Mouse (Mus musculus) Patski (cell line): Measurements from ENCODE around the gene 1700023F06Rik. TPM values are rescaled to one million over a fixed set of nuclear protein-coding genes. Genes with fewer than 3 reads are reported as not detected.
"Not testable (repeated sequence)": the region's sequence is repeated elsewhere in the genome, so short reads cannot be mapped to it uniquely, and the experiment has no call there.

Experiments
- ATAC-seq: fragments of 100-300 bp; one replicate; pipeline ENCODE4 v1.8.0; 2021
- CTCF ChIA-PET: fragments of 350-600 bp; sonication (Branson Sonifier 250); formaldehyde crosslinking; loops from one replicate; lab custom pipeline; 2022; ENCODE audit warnings: inconsistent platforms; lab: Charles Lee
- POLR2A ChIA-PET: fragments of 350-600 bp; sonication (Branson Sonifier 250); formaldehyde crosslinking; loops from one replicate; lab custom pipeline; 2022; ENCODE audit warnings: antibody characterized with exemption, inconsistent platforms; lab: Charles Lee
- DNase-seq: peaks from one replicate; pipeline ENCODE4 v3.0.0-alpha.2; 2011; ENCODE audit warnings: low read depth, low spot score
- H3K27me3 ChIP-seq: fragments of 371-371 bp; one replicate; pipeline ENCODE4 v1.5.1; 2021
- CTCF ChIP-seq: fragments of 100-300 bp; IDR thresholded peaks from one replicate; pipeline ENCODE4 v1.5.1; 2021
- in situ Hi-C: fragments of 300-500 bp; cut with MboI; formaldehyde crosslinking; loops from 3 replicates; pipeline ENCODE4 v1.11.1; 2018; ENCODE audit warnings: low pct_unique_long_range_greater_than_20kb, mixed read lengths
- polyA plus RNA-seq: library from polyadenylated mRNA; unstranded; gene quantifications from one replicate; pipeline ENCODE4 v1.2.3, GENCODE M21; 2021

Gene 1700023F06Rik
- polyA plus RNA-seq, 1 experiment from 2014 or later, result 0.17 TPM

DNA sequence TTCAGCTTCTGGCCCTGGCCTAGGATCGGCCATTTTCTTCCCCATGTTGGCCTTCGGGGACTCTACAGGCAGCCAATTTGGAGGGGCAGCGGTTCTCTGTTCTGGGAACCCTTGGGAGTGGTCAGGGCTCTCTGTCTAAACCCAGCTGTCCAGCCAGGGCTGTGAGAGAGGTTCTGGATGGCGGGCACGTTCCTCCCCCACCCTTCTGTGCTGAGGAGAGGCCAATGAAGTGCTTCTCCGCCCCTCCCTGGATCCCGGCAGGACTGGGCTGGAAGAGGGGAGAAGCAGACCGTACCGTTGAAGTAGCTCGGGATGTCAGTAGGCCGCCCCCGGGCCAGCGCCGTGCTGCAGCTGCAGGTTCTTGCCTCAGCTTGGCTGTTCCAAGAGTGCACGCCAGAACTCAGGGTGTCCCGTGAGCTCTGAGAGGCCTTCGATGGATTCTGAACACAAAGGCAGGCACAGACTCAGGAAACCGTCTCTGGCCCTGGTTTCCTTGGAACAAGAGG is 15.6 kb upstream of the 1700023F06Rik start:
- DNase-seq (no peak), ATAC-seq (no peak)

DNA sequence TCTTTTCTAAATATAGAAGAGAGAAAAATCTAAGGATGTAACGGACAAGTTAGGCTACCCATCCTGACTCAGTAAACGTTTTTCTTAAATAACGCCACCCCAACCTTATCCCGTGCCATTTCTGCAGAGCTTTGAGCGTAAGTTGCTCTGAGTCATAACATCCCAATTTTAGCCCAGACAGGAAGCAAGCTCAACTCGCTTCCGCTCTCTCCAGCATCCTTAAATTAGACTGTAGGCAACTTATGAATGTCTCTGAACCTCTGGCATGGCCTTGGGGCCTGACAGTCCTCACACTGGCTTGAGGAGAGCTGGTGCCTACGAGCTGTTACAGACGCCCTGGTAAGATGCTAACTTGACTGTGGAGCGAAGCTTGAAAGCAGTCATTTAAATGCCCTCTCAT is 15.1 kb upstream of the 1700023F06Rik start:
- in situ Hi-C loops, result no loop called here

More for the DNA sequence above, 15.6 kb upstream of the 1700023F06Rik start:
- H3K27me3 ChIP-seq, result no peaks in the 10 kb centered on the region
- CTCF ChIA-PET, result interaction anchor here (1.0 to 1.9 kb wide), 4 partner anchors 8 to 121 kb away, joined by 4 to 5 read pairs (median 4); no protein-coding TSS in a partner anchor
- TF ChIP-seq CTCF, result no peak
- POLR2A ChIA-PET, result no interaction called here
- in situ Hi-C loops, result no loop called here

DNA sequence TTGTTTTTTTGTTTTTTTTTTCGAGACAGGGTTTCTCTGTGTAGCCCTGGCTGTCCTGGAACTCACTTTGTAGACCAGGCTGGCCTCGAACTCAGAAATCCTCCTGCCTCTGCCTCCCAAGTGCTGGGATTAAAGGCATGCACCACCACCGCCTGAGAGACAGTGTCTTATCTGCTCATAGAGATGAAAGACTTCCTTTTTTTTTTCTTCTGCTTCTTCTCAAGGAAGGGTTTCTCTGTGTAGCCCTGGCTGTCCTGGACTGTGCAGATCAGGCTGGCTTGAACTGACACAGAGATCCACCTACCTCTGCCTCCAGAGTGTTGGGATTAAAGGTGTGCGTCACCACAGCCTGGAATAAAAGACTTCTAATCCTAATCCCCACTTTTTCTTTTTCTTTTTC is 14.4 kb upstream of the 1700023F06Rik start:
- in situ Hi-C loops, DNase-seq, H3K27me3 ChIP-seq, POLR2A ChIA-PET, ATAC-seq, CTCF ChIA-PET: not testable (repeated sequence)

More for the DNA sequence above, 15.1 kb upstream of the 1700023F06Rik start:
- DNase-seq (no peak), ATAC-seq (no peak)
- POLR2A ChIA-PET, result no interaction called here
- TF ChIP-seq CTCF, result no peak
- no peaks in the 10 kb centered on the region for H3K27me3 ChIP-seq
- CTCF ChIA-PET, result interaction anchor here (1.3 to 1.9 kb wide), 2 partner anchors 101 to 121 kb away, joined by 5 read pairs; no protein-coding TSS in a partner anchor

DNA sequence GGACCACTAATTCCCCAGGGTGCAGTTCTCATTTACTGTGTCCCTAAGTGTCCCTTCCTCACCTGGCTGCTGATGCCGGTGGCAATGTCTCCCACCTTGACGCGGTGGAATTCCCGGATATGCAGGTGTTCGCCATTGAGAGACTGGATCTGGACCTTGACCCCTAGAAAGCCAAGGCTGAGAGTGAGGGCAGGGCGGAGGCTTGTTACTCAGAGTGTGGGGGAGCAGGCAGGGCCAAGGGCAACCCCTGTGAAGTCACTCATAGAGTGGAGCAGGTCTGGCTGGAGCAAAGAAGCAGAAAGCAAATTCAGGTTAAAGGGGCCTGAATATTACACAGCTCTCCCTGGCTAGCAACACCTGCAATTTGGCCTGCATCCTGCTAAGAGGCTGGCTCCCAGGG is 13.1 kb upstream of the 1700023F06Rik start:
- CTCF ChIA-PET, result no interaction called here
- POLR2A ChIA-PET, result no interaction called here
- in situ Hi-C loops, result no loop called here
- no peak for DNase-seq
- TF ChIP-seq CTCF, result no peak
- H3K27me3 ChIP-seq, result no peaks in the 10 kb centered on the region
- no peak for ATAC-seq

DNA sequence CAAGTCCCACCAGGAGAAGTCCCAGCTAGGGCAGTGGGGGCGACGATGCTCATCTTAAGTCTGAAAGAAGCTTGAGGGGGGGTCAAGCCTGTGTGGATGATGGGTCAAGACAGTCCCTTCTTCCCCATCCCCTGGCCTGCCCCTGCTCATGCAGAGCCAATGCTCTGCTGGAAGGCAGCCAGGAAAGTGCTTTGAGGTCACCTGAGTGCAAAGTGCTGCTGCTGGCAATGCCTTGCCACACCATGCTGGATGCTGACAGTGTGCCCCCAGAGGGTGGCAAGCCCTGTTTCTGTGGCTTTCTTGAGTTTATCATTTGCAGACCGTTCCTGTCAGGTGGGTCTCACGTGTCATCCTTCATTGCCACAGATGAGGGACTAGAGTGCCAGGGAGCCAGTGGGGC is 11.6 kb upstream of the 1700023F06Rik start:
- in situ Hi-C loops, result no loop called here
- DNase-seq (no peak), ATAC-seq (no peak)
- POLR2A ChIA-PET, result no interaction called here
- no peak for TF ChIP-seq CTCF
- CTCF ChIA-PET, result interaction anchor here (1.0 kb wide), 1 partner anchor 12 kb away, joined by 3 read pairs; no protein-coding TSS in a partner anchor
- no peaks in the 10 kb centered on the region for H3K27me3 ChIP-seq

DNA sequence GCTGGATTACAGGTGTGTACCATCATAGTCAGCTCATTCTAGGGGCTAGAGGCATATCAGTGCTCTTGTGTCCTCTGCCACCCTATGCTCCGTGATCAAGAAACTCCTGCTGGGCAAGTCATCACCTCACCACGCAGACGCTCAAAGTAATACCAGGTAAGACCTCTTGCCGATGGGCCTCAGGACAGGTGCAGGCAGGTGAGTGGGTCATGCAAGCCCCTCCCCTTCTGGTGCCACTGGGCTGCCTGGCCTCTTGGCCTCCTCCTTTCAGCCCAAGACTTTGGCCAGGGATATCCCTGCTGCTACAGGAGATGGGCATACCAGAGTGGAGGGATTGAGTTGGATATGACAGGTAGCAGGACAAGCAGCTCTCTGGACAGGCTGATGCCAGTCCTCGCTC is 10.9 kb upstream of the 1700023F06Rik start:
- ChIA-PET CTCF (interaction anchor here (1.3 kb wide), 1 partner anchor 34 kb away, joined by 3 read pairs; no protein-coding TSS in a partner anchor), POLR2A (no interaction called here)
- no peak for ATAC-seq
- no peak for DNase-seq
- H3K27me3 ChIP-seq, result no peaks in the 10 kb centered on the region
- in situ Hi-C loops, result no loop called here
- no peak for TF ChIP-seq CTCF

DNA sequence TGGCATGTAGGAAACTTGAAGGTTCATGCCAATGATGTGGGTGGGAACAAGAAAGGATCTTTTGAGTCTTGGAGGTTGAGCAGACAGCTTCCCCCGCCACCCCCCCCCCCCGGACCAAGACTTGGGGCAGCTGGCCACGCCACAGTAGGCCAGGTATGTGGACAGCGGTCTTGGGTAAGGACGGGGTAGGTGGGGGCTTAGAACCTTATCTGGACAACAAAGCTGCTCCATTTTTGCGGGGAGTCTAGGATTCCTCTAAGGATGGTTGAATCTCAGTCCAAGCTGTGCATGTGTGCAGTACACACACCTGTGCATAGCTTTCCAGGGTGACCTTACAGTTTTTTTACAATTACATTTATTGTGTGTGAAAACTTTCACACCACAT is 10.2 kb upstream of the 1700023F06Rik start:
- ChIA-PET CTCF (interaction anchor here (1.0 to 1.3 kb wide), 2 partner anchors 9 to 33 kb away, joined by 3 read pairs; no protein-coding TSS in a partner anchor), POLR2A (no interaction called here)
- H3K27me3 ChIP-seq, result no peaks in the 10 kb centered on the region
- in situ Hi-C loops, result no loop called here
- no peak for TF ChIP-seq CTCF
- ATAC-seq, result no peak
- DNase-seq, result no peak

DNA sequence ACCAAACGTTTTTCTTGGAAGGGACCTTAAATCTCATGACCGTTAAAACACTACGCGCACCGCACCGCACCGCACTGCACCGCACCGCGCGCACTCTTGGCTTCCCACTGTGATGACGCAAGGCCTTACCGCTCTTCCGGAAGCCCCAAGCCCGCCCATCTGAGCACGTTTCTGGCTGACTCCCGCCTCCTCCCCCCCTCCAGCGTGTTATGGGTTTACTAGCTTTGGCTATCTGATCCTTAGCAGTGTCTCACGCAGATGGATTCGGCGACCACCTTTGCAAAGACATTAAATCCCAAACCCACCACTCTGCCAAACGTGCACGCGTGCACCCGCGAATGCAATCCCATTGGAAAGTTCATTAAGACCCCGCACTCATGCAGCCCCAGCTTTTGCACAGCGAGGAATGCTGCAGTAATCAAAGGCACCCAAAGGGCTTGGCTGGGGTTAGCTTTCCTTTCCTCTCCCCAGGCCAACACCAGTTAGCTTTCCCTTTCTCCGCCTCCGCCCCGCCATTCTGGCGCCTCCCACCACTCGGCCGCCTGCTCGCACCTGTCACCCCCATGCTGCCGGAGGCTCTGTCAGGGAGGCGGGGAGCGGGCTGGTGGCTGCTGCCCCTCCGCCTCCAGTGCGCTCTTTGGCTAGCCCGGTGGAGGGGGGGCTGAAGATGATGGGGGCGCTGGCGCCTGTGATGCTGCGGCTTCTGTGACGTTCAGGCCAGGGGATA is 9.6 kb upstream of the 1700023F06Rik start, which contains the start of gene Spata32:
Gene Spata32 (minus strand): TSS at position 643 of the 727 bp plus-strand sequence.
- H3K27me3 ChIP-seq, result no peaks in the 10 kb centered on the region
- ATAC-seq, result no peak
- CTCF ChIA-PET, result interaction anchor here (1.0 to 1.5 kb wide), 3 partner anchors 9 to 33 kb away, joined by 3 read pairs; no protein-coding TSS in a partner anchor
- no peak for DNase-seq
- in situ Hi-C loops, result no loop called here
- TF ChIP-seq CTCF, result no peak
- POLR2A ChIA-PET, result no interaction called here

DNA sequence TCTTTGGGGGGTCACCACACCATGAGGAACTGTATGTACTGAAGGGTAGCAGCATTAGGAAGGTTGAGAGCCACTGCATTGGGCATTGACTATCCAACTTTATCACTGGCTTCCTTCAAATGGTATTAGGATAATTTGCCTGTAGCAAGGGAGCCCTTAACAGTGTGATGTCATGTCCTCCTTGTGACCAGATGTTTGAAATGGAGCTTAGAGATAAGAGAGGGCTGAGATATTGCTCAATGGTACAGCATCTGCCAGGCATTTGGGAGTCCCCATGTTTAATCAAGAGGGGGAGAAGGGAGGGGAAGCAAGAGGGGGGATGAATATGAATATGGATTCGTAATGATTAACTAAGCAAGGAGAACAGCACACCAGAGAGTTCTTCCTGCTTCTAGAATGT is 7.0 kb upstream of the 1700023F06Rik start:
- no peak for TF ChIP-seq CTCF
- DNase-seq, result no peak
- POLR2A ChIA-PET, result interaction anchor here (1.0 kb wide), 1 partner anchor 19 kb away, joined by 3 read pairs; no protein-coding TSS in a partner anchor
- H3K27me3 ChIP-seq, result no peaks in the 10 kb centered on the region
- CTCF ChIA-PET, result interaction anchor here (0.7 to 1.3 kb wide), 3 partner anchors 9 to 110 kb away, joined by 3 to 4 read pairs (median 3); no protein-coding TSS in a partner anchor
- no peak for ATAC-seq
- in situ Hi-C loops, result no loop called here

DNA sequence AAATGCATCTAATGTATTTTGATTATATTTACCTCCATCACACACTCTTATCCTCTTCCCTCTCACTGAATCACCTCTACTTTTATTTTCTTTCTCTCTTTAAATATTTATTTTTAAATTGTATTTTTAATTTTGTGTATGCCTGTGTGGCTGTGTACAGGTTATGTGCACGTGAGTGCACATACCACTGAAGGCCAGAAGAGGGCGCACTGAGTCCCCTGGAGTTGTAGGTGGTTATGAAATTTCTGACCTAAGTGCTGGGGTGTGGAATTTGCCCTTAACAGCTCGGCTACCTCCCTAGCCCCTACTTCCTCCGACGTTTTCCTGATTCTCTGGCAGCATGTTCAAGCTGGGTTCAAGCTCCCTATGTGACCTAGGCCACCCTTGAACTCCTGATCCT is 5.4 kb upstream of the 1700023F06Rik start:
- POLR2A ChIA-PET, result no interaction called here
- DNase-seq, result no peak
- no peak for ATAC-seq
- no peaks in the 10 kb centered on the region for H3K27me3 ChIP-seq
- in situ Hi-C loops, result no loop called here
- CTCF ChIA-PET, result interaction anchor here (1.0 kb wide), 1 partner anchor 19 kb away, joined by 3 read pairs; no protein-coding TSS in a partner anchor
- TF ChIP-seq CTCF, result no peak

DNA sequence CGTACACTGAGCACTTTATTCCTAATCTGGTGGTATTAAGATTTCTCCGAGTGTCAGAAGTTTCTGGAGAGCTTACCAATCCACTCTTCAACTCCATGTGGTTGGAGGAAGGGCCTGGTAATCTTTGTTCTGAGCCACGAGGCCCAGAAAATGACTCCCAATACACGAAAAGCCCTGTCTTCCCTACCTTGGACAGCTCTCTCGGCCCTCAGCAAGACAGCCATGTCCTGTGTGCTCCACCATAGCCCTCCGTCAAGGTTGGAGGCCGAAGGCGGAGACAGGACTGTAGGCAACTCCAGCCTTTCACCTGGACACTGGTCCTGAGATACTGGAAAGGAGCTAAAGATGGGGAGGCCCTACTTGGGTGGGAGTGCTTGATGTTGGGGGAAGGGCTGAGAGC is 1.9 kb upstream of the 1700023F06Rik start:
- H3K27me3 ChIP-seq, result no peaks in the 10 kb centered on the region
- DNase-seq (no peak), ATAC-seq (no peak)
- ChIA-PET POLR2A (interaction anchor here (0.6 kb wide), 1 partner anchor 17 kb away, joined by 3 read pairs; no protein-coding TSS in a partner anchor), CTCF (interaction anchor here (0.8 kb wide), 2 partner anchors 26 to 117 kb away, joined by 3 to 4 read pairs; no protein-coding TSS in a partner anchor)
- in situ Hi-C loops, result no loop called here
- no peak for TF ChIP-seq CTCF
